Mouse (Mus musculus) inflammation-experienced regulatory T-cells (primary cell): ENCODE data around the gene Vmn1r177. TPM values are rescaled to one million over a fixed set of nuclear protein-coding genes. Genes with fewer than 3 reads are reported as not detected.

Experiments
- polyA plus RNA-seq, 2 experiments: library from polyadenylated mRNA; unstranded; fragments of 100-300 nt; shearing (Covaris generic); gene quantifications; one replicate each; pipeline ENCODE4 v1.2.1; 2017

The Vmn1r177 gene
- polyA plus RNA-seq, result not detected

DNA sequence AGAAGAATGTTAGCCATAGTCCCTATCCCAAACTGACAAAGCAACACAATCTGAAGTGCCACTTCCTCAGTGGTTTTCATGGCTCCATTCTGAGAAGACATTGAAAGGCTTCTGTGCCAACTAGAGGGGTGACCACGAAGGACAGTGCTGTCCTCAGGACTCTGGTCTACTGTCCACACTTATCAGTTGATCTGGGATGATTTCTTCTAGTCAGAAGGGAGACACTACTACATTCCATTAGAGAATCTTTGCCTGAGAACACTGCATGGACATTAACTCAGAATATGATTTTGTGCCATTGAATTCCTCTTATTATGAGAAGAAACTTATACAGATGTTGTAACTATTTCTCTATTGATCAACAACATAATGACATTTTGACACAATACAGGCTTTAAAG is at the start of gene Vmn1r177:
Gene Vmn1r177, minus strand, starts transcription at position 101 of the 400 bp plus-strand sequence.

DNA sequence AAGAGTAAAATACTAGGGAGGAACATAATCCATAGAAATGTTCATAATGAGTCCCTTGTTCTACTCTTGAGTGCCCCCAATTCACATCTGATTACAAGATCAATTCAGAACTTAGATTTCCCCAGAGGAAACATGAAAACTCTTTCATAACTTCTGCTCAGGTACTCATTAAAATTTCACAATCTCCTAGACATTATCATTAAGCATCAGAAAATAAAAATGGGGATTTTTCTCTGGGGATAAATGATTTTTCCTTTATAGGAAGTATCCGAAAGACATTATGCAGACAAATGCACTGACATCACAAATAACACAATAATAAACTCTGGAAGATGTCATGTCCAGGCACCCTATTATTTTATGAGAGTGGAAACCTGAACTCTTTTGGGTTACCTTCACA is 25.5 kb upstream of the Vmn1r177 start, which contains the start of gene Vmn1r178:
Gene Vmn1r178, plus strand, starts transcription at position 301 of the 400 bp plus-strand sequence.

GRCm38 (mm10) chr7:23837272-23837671 is 29.0 kb downstream of the Vmn1r177 start, which contains the start of gene Vmn1r176:
Gene Vmn1r176, minus strand, starts transcription at chr7:23837372.

Other genes with a start within 250 kb of the Vmn1r177 start
- not detected for gene Vmn1r171, start 235.7 kb downstream of the Vmn1r177 start, polyA plus RNA-seq
- gene Vmn1r172, start 208.1 kb downstream of the Vmn1r177 start, polyA plus RNA-seq, result not detected
- gene Vmn1r173, start 165.7 kb downstream of the Vmn1r177 start, polyA plus RNA-seq, result under 1 TPM; 0.05 to 0.51 TPM
- under 1 TPM; 0.06 to 0.33 TPM for gene Vmn1r174, start 114.2 kb downstream of the Vmn1r177 start, polyA plus RNA-seq
- under 1 TPM in 1 of 2 experiments, not detected in 1; 0.17 TPM for gene Vmn1r175, start 55.8 kb downstream of the Vmn1r177 start, polyA plus RNA-seq
- not detected for gene Vmn1r176, start 29.1 kb downstream of the Vmn1r177 start, polyA plus RNA-seq
- gene Vmn1r178, start 25.6 kb upstream of the Vmn1r177 start, polyA plus RNA-seq, result 1 to 10 TPM in 1 of 2 experiments, under 1 TPM in 1; 0.12 to 1.1 TPM
- gene Vmn1r179, start 60.5 kb upstream of the Vmn1r177 start, polyA plus RNA-seq, result 1 to 10 TPM in 1 of 2 experiments, under 1 TPM in 1; 0.12 to 1.4 TPM
- not detected for gene Vmn1r180, start 84.2 kb upstream of the Vmn1r177 start, polyA plus RNA-seq
- gene Vmn1r181, start 108.2 kb upstream of the Vmn1r177 start, polyA plus RNA-seq, result under 1 TPM; 0.10 to 0.12 TPM
- gene V1rd19, start 135.2 kb upstream of the Vmn1r177 start, polyA plus RNA-seq, result under 1 TPM in 1 of 2 experiments, not detected in 1; 0.08 TPM
- gene Vmn1r183, start 186.8 kb upstream of the Vmn1r177 start, polyA plus RNA-seq, result 1 to 10 TPM in 1 of 2 experiments, under 1 TPM in 1; 0.05 to 1.3 TPM
- gene Zfp180, start 215.5 kb upstream of the Vmn1r177 start, polyA plus RNA-seq, result 10 to 100 TPM; 28.1 to 47.1 TPM
- gene Zfp112, start 245.9 kb upstream of the Vmn1r177 start, polyA plus RNA-seq, result under 1 TPM; 0.60 to 0.88 TPM